Mouse (Mus musculus): ENCODE data around the gene Btbd35f29. TPM values are rescaled to one million over a fixed set of nuclear protein-coding genes. Genes with fewer than 3 reads are reported as not detected.
"Not testable (repeated sequence)": the region's sequence is repeated elsewhere in the genome, so short reads cannot be mapped to it uniquely, and the experiment has no call there.

Btbd35f29 gene
- total RNA-seq (2021): not detected
- long read RNA-seq, experiment 1: 0 reads
- long read RNA-seq, experiment 2: 0 reads

DNA sequence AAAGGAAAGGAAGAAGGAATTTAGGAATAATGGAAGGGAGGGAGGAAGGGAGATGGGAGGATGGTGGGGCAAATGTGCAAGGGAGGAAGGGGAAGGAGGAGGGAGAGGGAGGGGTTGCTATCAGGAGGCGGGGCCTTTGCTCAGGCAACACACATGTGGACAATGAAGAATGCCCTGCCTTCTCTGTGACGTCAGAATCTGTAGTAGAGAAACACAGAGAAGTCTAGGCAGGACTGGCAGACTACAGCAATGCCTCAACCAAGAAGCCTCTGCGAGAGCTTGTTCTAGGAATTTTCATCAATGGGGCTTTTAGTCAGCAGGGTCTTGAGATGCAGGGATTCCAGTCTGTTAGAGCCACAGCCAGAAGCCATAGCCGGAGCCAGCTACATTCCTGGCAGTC, at the start of gene Btbd35f29:
Btbd35f29 (plus strand) TSS at position 301 of the 400 bp plus-strand sequence.
- not testable (repeated sequence) for DNase-seq (ENCODE audit: low spot score in 2 of 2)

GRCm38 (mm10) chrX:31141416-31141815, 23.9 kb downstream of the Btbd35f29 start:
- not testable (repeated sequence) for DNase-seq (ENCODE audit: low spot score in 2 of 2)

- not testable (repeated sequence) for DNase-seq (ENCODE audit: low spot score in 2 of 2)
These were observed 27.7 kb downstream of the Btbd35f29 start for GRCm38 (mm10) chrX:31145144-31145543.

DNA sequence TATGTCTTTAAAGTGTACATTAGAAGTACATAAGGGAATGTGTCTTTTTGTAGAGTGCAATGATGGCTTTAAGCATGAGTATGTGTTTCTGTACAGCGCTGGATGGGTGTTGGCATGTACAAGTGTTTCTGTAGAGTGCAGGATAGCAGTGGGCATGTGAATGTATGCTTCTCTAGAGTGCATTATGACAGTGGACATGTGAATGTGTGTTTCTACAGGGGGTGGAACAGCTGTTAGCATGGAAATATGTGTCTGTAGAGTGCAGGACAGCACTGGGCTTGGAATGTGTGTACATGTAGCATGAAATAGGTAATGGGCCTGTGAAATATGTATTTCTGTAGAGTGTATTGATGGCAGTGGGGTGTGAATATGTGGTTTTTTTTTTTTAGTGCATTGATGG, 28.4 kb downstream of the Btbd35f29 start:
- DNase-seq (ENCODE audit: low spot score in 2 of 2): not testable (repeated sequence)

DNA sequence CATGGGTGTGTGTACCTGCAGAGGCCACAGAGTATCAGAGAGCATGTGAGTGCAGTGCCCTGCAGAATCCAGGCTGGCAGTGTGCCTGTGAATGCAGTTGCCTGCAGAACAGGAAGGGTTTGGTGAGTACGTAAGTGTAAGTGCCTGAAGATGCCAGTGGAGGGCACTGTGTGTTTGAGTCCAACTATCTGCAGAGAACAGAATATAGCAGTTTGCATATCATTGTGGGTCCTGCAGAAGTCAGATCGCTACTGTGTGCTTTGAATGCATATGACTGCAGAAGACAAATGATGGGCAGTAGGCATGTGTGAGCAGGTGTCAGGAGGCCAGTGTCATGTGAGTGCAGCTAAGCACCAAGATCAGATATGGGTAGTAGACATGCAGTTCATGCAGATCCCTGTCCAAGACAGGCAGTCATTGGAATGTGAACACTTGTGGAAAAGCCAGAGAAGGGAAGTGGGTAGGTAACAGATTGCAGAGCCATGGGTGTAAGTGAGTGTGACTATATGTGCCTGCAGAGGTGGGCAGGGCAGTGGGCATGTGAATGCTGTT, 41.1 kb downstream of the Btbd35f29 start:
- DNase-seq (ENCODE audit: low spot score in 2 of 2): not testable (repeated sequence)

DNA sequence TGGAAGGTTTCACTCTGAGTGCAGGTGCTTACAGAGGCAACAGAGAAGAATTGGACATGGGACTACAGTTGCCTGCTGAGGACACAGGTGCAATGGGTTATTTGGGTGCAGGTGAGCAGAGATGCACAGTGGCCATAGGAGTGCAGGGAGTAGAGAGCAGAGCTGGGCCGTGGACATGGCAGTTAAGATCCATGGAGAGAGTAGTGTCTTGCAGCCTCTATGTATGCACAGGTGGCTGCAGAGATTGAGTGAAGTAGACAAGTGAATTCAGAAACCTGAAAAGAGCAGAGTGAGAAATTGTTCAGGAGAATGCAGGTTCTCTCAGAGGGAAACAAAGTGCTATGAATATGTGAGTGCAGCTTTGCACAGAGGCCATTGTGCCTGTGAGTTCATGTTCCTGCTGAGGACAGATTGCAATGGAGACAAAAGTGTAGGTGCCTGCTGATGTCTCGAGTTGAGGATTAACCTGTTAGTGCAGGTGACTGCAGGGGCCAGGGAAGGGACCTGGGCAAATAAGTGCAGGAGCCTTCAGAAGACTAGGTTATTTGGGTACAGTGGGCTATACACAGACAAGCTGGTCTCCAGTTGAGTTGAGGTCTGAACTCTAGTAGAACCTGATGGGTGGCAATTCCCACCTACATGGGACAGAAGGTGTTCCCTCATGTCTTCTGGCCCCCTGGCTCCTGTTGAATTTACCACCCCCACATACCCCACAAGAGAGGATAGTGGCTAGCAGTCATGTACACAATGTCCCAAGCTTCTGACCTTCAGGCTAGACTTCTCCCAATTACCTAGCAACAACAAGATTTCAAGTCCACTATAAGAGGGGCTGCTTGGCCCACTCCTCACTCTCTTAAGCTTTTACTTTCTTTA, 42.2 kb downstream of the Btbd35f29 start:
- not testable (repeated sequence) for DNase-seq (ENCODE audit: low spot score in 2 of 2)

GRCm38 (mm10) chrX:31160554-31160953, 43.1 kb downstream of the Btbd35f29 start:
- not testable (repeated sequence) for DNase-seq (ENCODE audit: low spot score in 2 of 2)

- not testable (repeated sequence) for DNase-seq (ENCODE audit: low spot score in 2 of 2)
These were observed 45.2 kb downstream of the Btbd35f29 start for GRCm38 (mm10) chrX:31162638-31163037.

- DNase-seq (ENCODE audit: low spot score in 2 of 2): not testable (repeated sequence)
These were observed 47.7 kb downstream of the Btbd35f29 start for GRCm38 (mm10) chrX:31165193-31165592.

Other genes starting within 250 kb of the Btbd35f29 start
- not detected for gene Spin2f, start 136.2 kb downstream of the Btbd35f29 start, total RNA-seq (2021)
- not detected for gene Btbd35f26, start 218.8 kb downstream of the Btbd35f29 start, total RNA-seq (2021)

Measured in adrenal gland, adult 18-20 months (tissue).